Mouse (Mus musculus): ENCODE data around the gene Macrod2. TPM values are rescaled to one million over a fixed set of nuclear protein-coding genes. Genes with fewer than 3 reads are reported as not detected.

Gene Macrod2
- polyA plus RNA-seq, 1 experiment from 2014 or later: 35.0 TPM

GRCm38 (mm10) chr2:141308406-141308805 lies 913.3 kb downstream of the Macrod2 start:
- Histone ChIP-seq H3K9me3 (no peaks in the 10 kb centered on the region), H3K36me3 (no peaks in the 10 kb centered on the region), H3K4me2 (no peak overlapping the region), H3K27ac (no peak overlapping the region), H3K27me3 (no peaks in the 10 kb centered on the region), H3K4me1 (no peaks in the 10 kb centered on the region), H3K4me3 (no peak overlapping the region), H3K9ac (no peak overlapping the region)
- no peak for ATAC-seq (ENCODE audit: borderline replicate concordance, extremely low read depth, low FRiP score, low TSS enrichment)
- 81% methylated on average over 3 of the region's 3 CpGs for WGBS

- ATAC-seq (ENCODE audit: borderline replicate concordance, extremely low read depth, low FRiP score, low TSS enrichment): no peak
- H3K9me3 ChIP-seq: no peaks in the 10 kb centered on the region
- no peaks in the 10 kb centered on the region for H3K4me1 ChIP-seq
- no peak overlapping the region for H3K9ac ChIP-seq
- H3K4me3 ChIP-seq: no peak overlapping the region
- H3K4me2 ChIP-seq: no peak overlapping the region
- H3K27ac ChIP-seq: no peak overlapping the region
- H3K36me3 ChIP-seq: no peaks in the 10 kb centered on the region
- no peaks in the 10 kb centered on the region for H3K27me3 ChIP-seq
- WGBS: 61% methylated on average over 10 of the region's 10 CpGs
Observed at GRCm38 (mm10) chr2:141312136-141312948, 917.2 kb downstream of the Macrod2 start.

- no peak for ATAC-seq (ENCODE audit: borderline replicate concordance, extremely low read depth, low FRiP score, low TSS enrichment)
- WGBS: 90% methylated on average over 3 of the region's 3 CpGs
Observed at GRCm38 (mm10) chr2:141315349-141315748, 920.2 kb downstream of the Macrod2 start.

GRCm38 (mm10) chr2:141323956-141324460 lies 928.9 kb downstream of the Macrod2 start:
- no peak overlapping the region for H3K27ac ChIP-seq
- no peaks in the 10 kb centered on the region for H3K9me3 ChIP-seq
- H3K4me2 ChIP-seq: no peak overlapping the region
- H3K9ac ChIP-seq: no peak overlapping the region
- no peaks in the 10 kb centered on the region for H3K36me3 ChIP-seq
- no peak for ATAC-seq (ENCODE audit: borderline replicate concordance, extremely low read depth, low FRiP score, low TSS enrichment)
- no peaks in the 10 kb centered on the region for H3K4me1 ChIP-seq
- no peaks in the 10 kb centered on the region for H3K27me3 ChIP-seq
- no peak overlapping the region for H3K4me3 ChIP-seq
- 90% methylated on average over 7 of the region's 7 CpGs for WGBS

More at GRCm38 (mm10) chr2:141315349-141315748, 920.2 kb downstream of the Macrod2 start:
- no peaks in the 10 kb centered on the region for H3K9me3 ChIP-seq
- no peak overlapping the region for H3K9ac ChIP-seq
- H3K36me3 ChIP-seq: no peaks in the 10 kb centered on the region
- H3K4me3 ChIP-seq: no peak overlapping the region
- no peak overlapping the region for H3K4me2 ChIP-seq
- no peaks in the 10 kb centered on the region for H3K4me1 ChIP-seq
- no peaks in the 10 kb centered on the region for H3K27me3 ChIP-seq
- no peak overlapping the region for H3K27ac ChIP-seq

- no peak overlapping the region for H3K27ac ChIP-seq
- H3K36me3 ChIP-seq: no peaks in the 10 kb centered on the region
- H3K4me2 ChIP-seq: no peak overlapping the region
- no peak overlapping the region for H3K9ac ChIP-seq
- no peak overlapping the region for H3K4me3 ChIP-seq
- no peak for ATAC-seq (ENCODE audit: borderline replicate concordance, extremely low read depth, low FRiP score, low TSS enrichment)
- H3K9me3 ChIP-seq: no peaks in the 10 kb centered on the region
- H3K27me3 ChIP-seq: no peaks in the 10 kb centered on the region
- 37% methylated on average over 6 of the region's 6 CpGs for WGBS
- no peaks in the 10 kb centered on the region for H3K4me1 ChIP-seq
Observed at GRCm38 (mm10) chr2:141327296-141327695, 932.2 kb downstream of the Macrod2 start.

GRCm38 (mm10) chr2:141337708-141338107 lies 942.6 kb downstream of the Macrod2 start:
- ATAC-seq (ENCODE audit: borderline replicate concordance, extremely low read depth, low FRiP score, low TSS enrichment): no peak

GRCm38 (mm10) chr2:141343988-141344535 lies 949.0 kb downstream of the Macrod2 start:
- Histone ChIP-seq H3K27ac (no peak overlapping the region), H3K36me3 (no peaks in the 10 kb centered on the region), H3K9ac (no peak overlapping the region), H3K9me3 (no peaks in the 10 kb centered on the region), H3K4me2 (no peak overlapping the region), H3K4me1 (no peaks in the 10 kb centered on the region), H3K4me3 (no peak overlapping the region), H3K27me3 (no peaks in the 10 kb centered on the region)
- 38% methylated on average over 10 of the region's 10 CpGs for WGBS
- no peak for ATAC-seq (ENCODE audit: borderline replicate concordance, extremely low read depth, low FRiP score, low TSS enrichment)

More at GRCm38 (mm10) chr2:141337708-141338107, 942.6 kb downstream of the Macrod2 start:
- Histone ChIP-seq H3K9me3 (no peaks in the 10 kb centered on the region), H3K27me3 (no peaks in the 10 kb centered on the region), H3K27ac (no peak overlapping the region), H3K4me3 (no peak overlapping the region), H3K4me2 (no peak overlapping the region), H3K36me3 (no peaks in the 10 kb centered on the region), H3K4me1 (no peaks in the 10 kb centered on the region), H3K9ac (no peak overlapping the region)
- WGBS: 40% methylated on average over 3 of the region's 3 CpGs

GRCm38 (mm10) chr2:141352623-141353022 lies 957.5 kb downstream of the Macrod2 start:
- Histone ChIP-seq H3K4me3 (no peak overlapping the region), H3K4me1 (no peaks in the 10 kb centered on the region), H3K9ac (no peak overlapping the region), H3K36me3 (no peaks in the 10 kb centered on the region), H3K27ac (no peak overlapping the region), H3K27me3 (no peaks in the 10 kb centered on the region), H3K9me3 (no peaks in the 10 kb centered on the region), H3K4me2 (no peak overlapping the region)
- WGBS: 40% methylated on average over 2 of the region's 2 CpGs
- ATAC-seq (ENCODE audit: borderline replicate concordance, extremely low read depth, low FRiP score, low TSS enrichment): no peak

GRCm38 (mm10) chr2:141388632-141389031 lies 993.5 kb downstream of the Macrod2 start:
- Histone ChIP-seq H3K4me1 (no peaks in the 10 kb centered on the region), H3K4me3 (no peak overlapping the region), H3K9me3 (no peaks in the 10 kb centered on the region), H3K9ac (no peak overlapping the region), H3K4me2 (no peak overlapping the region), H3K27ac (no peak overlapping the region), H3K36me3 (no peaks in the 10 kb centered on the region), H3K27me3 (no peaks in the 10 kb centered on the region)
- 86% methylated on average over 2 of the region's 2 CpGs for WGBS
- ATAC-seq (ENCODE audit: borderline replicate concordance, extremely low read depth, low FRiP score, low TSS enrichment): no peak

GRCm38 (mm10) chr2:141391229-141391628 lies 996.1 kb downstream of the Macrod2 start:
- 62% methylated on average over 4 of the region's 4 CpGs for WGBS
- ATAC-seq (ENCODE audit: borderline replicate concordance, extremely low read depth, low FRiP score, low TSS enrichment): no peak

GRCm38 (mm10) chr2:141394806-141395205 lies 999.7 kb downstream of the Macrod2 start:
- no peaks in the 10 kb centered on the region for H3K36me3 ChIP-seq
- 30% methylated on average over 1 of the region's 1 CpGs for WGBS
- no peaks in the 10 kb centered on the region for H3K9me3 ChIP-seq
- no peak overlapping the region for H3K4me3 ChIP-seq
- H3K27ac ChIP-seq: no peak overlapping the region
- no peak for ATAC-seq (ENCODE audit: borderline replicate concordance, extremely low read depth, low FRiP score, low TSS enrichment)
- no peak overlapping the region for H3K9ac ChIP-seq
- H3K27me3 ChIP-seq: no peaks in the 10 kb centered on the region
- no peak overlapping the region for H3K4me2 ChIP-seq
- H3K4me1 ChIP-seq: no peaks in the 10 kb centered on the region

More at GRCm38 (mm10) chr2:141391229-141391628, 996.1 kb downstream of the Macrod2 start:
- no peak overlapping the region for H3K27ac ChIP-seq
- H3K4me2 ChIP-seq: no peak overlapping the region
- H3K4me3 ChIP-seq: no peak overlapping the region
- H3K27me3 ChIP-seq: no peaks in the 10 kb centered on the region
- H3K36me3 ChIP-seq: no peaks in the 10 kb centered on the region
- no peaks in the 10 kb centered on the region for H3K4me1 ChIP-seq
- H3K9me3 ChIP-seq: no peaks in the 10 kb centered on the region
- H3K9ac ChIP-seq: no peak overlapping the region

- Histone ChIP-seq H3K9me3 (no peaks in the 10 kb centered on the region), H3K4me2 (no peak overlapping the region), H3K27ac (no peak overlapping the region), H3K9ac (no peak overlapping the region), H3K27me3 (no peaks in the 10 kb centered on the region), H3K4me1 (no peaks in the 10 kb centered on the region), H3K4me3 (no peak overlapping the region), H3K36me3 (no peaks in the 10 kb centered on the region)
- WGBS: 26% methylated on average over 2 of the region's 2 CpGs
- ATAC-seq (ENCODE audit: borderline replicate concordance, extremely low read depth, low FRiP score, low TSS enrichment): no peak
Observed at GRCm38 (mm10) chr2:141408766-141409165, 1013.7 kb downstream of the Macrod2 start.
